Mouse (Mus musculus) frontal cortex, postnatal 14 days (tissue): ENCODE measurements at regions not wholly inside any gene's neighbourhood (a gene's known extent, or its start where the extent isn't known, plus 50 kb on each side); places are given as distances from the start of the nearest gene placed in this dataset.

Experiments
- DNase-seq, 2 experiments: peaks; one replicate each; pipeline ENCODE4 v3.0.0; 2022; ENCODE audit warnings: low spot score in 2 of 2

- no peak for DNase-seq
Observed at GRCm38 (mm10) chr2:30743976-30744620, 59.4 kb downstream of the 1700001O22Rik start.

DNA sequence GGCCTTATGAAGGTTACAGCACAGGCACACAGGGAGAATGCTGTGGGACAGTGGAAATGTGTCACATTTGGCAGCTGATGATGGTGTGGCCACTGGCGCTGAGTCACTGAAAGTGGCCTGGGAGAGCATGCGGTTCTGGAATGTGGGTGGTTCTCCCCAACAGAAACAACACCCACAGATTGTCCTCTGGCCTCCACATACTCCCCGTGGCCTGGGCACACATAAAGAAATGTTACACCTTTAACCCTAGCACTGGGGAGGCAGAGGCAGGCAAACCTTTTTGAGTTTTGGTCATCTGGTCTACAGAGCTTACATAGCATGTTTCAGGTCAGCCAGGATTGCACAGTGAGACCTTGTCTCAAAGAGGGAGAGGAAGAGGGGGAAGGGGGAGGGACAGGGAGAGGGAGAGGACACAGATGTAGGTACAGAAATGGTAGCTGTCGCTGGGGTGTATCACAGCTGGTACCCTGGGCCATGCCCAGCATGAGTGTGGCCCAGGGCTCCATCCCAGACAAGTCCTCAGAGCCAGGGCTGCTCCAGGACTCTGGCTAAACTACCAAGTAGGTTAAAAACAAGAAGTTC lies 60.1 kb downstream of the 1700001O22Rik start:
- DNase-seq: no peak

GRCm38 (mm10) chr2:30741450-30741849 lies 62.0 kb downstream of the 1700001O22Rik start:
- DNase-seq: no peak

DNA sequence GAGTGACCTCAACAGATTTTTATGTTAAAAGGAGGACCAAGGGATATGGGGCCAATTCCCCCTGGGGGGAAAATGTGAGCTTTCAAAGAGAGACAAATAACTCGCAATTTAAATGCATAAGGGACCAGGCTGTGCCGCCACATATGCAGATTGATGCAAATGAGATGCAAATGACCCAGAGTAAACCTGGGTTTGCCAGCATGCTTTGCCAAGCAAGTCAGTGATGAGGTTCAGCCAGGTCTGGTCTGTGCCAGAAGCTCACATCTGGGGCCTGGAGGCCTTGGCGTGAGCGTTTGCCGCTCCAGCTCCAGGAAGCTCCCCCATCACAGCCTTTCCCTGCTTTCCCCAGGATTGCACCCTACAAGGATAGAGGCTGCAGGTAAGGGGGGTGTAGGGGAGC lies 65.7 kb downstream of the 1700001O22Rik start:
- DNase-seq: peak in 1 of 2 experiments; percentile 32

DNA sequence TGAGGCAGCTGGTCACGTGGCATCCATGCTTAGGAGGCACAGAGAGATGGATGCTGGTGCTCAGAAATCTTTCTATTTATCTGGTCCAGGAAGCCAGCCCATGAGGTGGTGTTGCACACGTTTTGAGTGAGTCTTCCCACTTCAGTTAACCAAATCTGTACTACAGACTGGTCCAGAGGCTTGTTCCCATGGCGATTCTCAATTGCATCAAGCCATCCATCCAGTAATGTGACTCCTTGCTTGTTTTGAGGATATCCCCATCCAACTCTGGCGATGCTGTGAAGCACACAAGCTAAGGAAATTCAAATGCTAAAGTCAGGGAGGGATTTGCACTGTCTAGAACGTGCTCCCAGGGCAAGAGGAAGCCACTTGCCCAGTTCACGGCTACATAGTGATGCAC lies 66.8 kb downstream of the 1700001O22Rik start:
- no peak for DNase-seq

DNA sequence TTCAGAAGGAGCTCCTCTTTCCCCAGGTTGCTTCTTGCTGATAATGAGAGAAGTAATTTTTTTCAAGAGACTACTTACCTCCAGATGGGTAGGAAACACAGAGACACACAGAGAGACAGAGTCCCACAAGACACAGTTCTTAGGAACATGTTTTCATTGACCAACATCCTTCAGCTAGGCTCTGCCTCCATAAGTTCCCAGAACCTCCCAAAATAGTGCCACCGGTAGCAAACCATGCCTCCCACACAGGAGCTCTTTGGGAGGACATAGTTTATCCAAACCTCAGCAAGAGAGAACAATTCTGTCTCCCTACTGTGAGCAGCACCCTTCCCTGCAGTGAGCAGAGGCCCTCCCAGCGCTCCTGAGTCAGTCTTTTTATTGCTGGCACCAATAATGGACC lies 67.2 kb downstream of the 1700001O22Rik start:
- DNase-seq: no peak

DNA sequence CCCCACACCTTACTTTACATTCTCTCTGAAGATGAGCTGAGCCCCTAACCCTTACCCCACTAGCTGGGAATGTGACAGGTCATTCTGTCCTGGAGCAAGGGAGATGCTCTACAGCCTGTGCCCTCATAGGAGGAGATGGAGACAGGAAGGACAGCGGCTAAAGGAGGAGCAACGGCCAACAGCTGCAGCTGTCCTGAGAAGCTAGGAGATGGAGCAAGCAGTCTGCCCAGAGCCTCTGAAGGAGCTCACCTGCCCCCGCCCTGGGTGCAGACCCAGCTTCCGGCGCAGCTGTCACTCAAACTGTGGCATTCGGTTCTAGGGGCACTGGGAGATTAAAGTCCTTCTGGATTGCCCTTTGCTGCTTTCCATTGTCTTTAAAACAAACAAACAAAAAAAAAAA lies 69.6 kb downstream of the 1700001O22Rik start:
- DNase-seq: no peak

DNA sequence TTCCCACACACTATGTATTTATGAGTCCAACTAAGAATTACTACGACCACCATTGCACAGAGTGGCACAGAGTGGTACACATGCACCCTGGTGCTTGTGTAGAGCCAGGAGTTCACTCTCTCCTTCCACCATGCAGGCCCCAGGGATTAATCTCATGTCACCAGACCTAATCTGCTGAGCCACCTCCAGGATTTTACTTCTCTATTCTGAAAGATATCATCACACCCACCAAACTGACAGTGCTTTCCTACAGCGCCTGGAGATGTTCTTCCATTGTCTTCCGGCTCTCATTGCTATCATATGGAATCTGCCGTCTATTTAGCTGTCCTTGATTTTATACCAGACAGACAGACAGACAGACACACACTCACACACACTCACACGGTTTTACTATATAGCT lies 71.6 kb downstream of the 1700001O22Rik start:
- no peak for DNase-seq

GRCm38 (mm10) chr2:30727948-30728347 lies 75.5 kb downstream of the 1700001O22Rik start:
- no peak for DNase-seq

GRCm38 (mm10) chr2:30725601-30726489 lies 77.6 kb downstream of the 1700001O22Rik start:
- peak; percentile 28 to 33 for DNase-seq

DNA sequence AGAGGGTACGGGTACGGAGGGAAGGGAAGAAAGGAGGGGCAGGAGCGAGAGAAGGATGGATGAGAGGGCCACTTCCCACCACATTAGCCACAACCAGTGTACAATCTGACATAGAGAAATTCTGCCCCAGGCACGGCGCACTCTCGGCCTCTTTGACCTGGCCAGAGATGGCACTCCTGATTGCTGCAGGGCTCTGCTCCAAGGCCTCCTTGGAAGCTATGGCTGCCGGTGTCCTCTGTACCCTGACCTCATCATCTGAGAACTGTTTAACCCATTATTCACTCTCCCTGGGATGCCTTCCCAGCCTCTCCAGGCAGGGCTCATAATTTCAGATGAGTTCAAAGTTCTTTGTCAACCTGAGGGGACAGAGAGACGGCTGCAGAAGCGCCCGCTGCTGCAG lies 78.3 kb downstream of the 1700001O22Rik start:
- no peak for DNase-seq

DNA sequence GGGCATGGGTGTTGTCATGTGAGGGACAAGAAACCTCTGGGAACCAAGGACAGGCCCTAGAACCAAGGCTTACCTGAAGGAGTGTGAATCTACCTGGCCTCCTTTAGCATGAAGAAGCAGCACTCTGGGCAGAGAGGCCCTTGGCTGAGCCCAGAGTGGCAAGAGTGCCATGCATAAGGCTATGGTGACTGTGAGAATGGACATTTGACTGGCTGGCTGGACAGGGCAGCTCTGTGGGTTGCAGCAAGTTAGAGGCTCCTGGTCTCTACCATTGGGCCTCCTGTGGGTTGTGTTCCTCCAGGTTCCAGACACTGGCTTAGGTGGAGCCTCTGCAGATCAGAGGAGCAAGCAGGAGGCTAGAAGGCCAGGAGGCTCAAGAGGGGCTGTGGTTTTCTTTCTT lies 78.9 kb downstream of the 1700001O22Rik start:
- DNase-seq: no peak

DNA sequence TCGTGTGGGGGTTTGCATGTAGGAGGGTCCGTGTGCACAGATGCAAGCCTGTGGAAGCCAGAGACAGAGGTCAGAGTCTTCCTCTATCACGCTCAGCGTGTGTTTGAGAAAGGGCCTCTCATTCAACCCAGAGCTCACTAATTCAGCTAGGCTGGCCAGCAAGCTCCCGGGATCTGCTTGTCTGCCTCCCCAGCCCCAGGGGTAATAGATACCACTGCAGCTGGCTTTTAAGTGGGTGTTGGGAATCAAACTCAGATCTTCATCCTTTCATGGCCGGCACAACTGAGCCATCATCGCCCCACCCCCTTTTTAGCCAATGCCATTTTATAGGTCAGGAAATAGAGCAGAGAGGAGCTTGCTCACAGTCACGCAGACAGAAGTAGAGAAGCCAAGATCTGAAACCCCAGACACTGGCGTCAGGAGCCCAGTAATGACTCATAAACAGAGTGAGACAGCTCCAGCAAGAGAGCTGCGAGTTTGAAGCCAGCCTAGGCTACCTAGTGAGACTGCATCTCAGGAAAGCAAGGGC lies 80.3 kb downstream of the 1700001O22Rik start:
- DNase-seq: no peak

GRCm38 (mm10) chr2:30722263-30723050 lies 81.0 kb downstream of the 1700001O22Rik start:
- DNase-seq: peak in 1 of 2 experiments; percentile 24

- peak; percentile 47 to 67 for DNase-seq
Observed at GRCm38 (mm10) chr2:30721473-30722262, 81.8 kb downstream of the 1700001O22Rik start.

GRCm38 (mm10) chr2:30721048-30721461 lies 82.4 kb downstream of the 1700001O22Rik start:
- no peak for DNase-seq

DNA sequence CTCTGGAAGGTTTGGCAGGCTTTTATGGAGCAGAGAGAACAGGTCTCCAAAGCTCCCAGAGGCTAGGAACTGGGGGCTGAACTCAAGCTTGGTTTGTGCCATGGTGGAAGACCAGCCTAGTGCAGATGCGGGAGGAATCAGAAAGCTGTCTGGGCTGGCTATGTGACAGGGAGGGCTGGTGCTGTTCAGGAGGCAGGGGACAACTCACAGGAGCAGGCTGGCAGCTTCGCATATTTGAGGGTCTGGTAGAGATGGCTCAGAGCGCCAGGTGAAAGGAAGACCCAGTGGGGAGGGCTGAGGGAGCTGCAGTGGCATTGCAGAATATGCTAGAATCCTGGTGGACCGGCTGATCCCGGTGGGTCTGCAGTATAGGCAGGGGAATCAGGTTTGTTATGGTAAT lies 83.2 kb downstream of the 1700001O22Rik start:
- no peak for DNase-seq

- peak in 1 of 2 experiments; percentile 38 for DNase-seq
Observed at GRCm38 (mm10) chr2:30719611-30720290, 83.7 kb downstream of the 1700001O22Rik start.

DNA sequence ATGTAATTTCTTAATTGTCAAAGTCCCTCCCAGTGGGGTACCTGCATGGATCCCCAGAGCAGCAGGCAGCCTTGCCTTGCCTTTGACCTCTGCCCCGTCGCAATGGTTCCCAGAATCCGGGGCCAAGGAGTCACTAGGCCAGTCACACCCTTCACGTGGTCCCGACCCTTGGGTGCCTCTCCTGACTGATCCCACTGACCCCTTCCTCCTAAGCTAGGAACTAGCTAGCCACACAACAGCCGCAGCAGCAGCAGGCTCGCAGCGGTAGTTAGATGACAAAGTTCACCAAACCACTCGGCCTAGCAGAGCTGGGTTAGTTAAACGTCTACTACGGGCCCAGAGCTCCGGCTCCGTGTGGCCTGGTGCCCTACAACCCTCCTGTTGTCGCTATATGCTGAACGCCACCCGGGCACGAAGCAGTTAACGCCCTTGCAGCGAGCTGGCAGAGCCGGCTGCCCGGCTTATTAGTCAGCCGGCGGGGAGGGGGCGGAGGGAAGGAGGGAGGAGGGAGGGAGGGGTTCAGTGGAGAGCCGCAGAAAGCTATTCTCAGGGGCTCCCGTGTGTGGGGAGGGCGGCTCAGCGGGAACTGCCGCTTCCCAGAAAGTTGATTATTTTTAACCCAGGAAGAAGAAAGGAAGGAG lies 84.6 kb downstream of the 1700001O22Rik start:
- DNase-seq: peak; percentile 71 to 78

- DNase-seq: peak; percentile 83 to 86
Observed at GRCm38 (mm10) chr2:30718329-30718675, 85.2 kb downstream of the 1700001O22Rik start.
